Mouse (Mus musculus) erythroblast, embryonic 14.5 days (primary cell): Measurements from ENCODE around the gene Ddah1.

ENCODE experiments used
- GATA1 ChIP-seq: IDR thresholded peaks from 2 replicates; pipeline ENCODE4 v1.6.1; 2012; ENCODE audit warnings: low read length, inconsistent platforms, mixed read lengths
- TAL1 ChIP-seq: IDR thresholded peaks from 3 replicates; pipeline ENCODE4 v1.6.1; 2012; ENCODE audit warnings: low read length, inconsistent platforms, mixed read lengths

DNA sequence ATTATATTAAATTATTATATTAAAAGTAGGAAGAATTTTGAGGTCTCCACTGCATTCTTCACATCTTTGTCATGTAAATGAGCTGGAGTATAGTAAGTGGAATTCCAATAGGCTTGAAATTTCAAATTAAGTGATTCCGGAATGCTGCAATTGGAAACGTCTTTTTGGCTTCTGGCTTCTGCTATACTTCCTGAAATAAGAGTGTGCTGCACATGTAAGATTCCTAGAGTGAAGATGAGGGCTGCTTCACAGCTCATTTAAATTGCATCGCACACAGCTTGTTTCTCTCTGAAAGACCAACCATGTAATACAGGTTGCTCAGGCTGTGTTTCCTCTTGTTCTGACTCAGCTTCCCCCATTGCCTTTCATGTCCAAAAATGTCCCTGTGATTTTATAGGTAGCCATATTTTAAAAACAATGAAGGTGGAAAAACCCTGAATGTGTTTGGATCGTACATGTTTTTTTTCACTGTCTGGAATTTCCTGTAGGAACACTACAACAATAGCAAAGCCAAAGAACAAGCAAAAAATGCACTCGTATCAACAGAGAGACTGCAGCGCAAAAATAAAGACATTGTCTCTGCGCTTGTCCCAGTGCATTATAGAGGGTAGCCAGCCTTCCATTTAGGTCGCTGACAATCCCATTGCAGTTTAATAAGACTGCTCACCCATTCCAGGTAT is 105.7 kb downstream of the Ddah1 start:
- TF ChIP-seq TAL1, result no peak
- TF ChIP-seq GATA1, result no peak
